ENCODE assay signal across 29 mouse cellular contexts in genomic region chr13:112954067-112954466, GRCm38 (mm10). TPM values are rescaled to one million over a fixed set of nuclear protein-coding genes. Genes with fewer than 3 reads are reported as not detected.
DNase-seq lines count a peak whose midpoint lies in the region; ATAC-seq lines count a peak whose summit lies in the region.
"Had no signal": no experiment of that assay in that cellular context is flagged by ENCODE, and none has a peak within 500 bp of the region (broad histone marks: within the 10 kb centered on the region; RNA-seq: fewer than 3 reads in every experiment).

No protein-coding gene starts in this region.

- 91% methylated on average over 8 of the region's 8 CpGs for WGBS in neural tube, embryonic 15.5 days
- WGBS in hindbrain, embryonic 13.5 days = 94% methylated on average over 8 of the region's 8 CpGs

- H3K9me3 ChIP-seq in neural tube, embryonic 15.5 days (replicated peaks) = no peaks in the 10 kb centered on the region
- H3K9me3 ChIP-seq in hindbrain, embryonic 13.5 days = no peaks in the 10 kb centered on the region
- H3K9me3 ChIP-seq: heart, embryonic 10.5 days; heart, embryonic 13.5 days; hindbrain, embryonic 15.5 days had no signal

- H3K4me2 ChIP-seq in neural tube, embryonic 15.5 days = no peak overlapping the region
- H3K4me2 ChIP-seq in hindbrain, embryonic 13.5 days = no peak overlapping the region
- H3K4me2 ChIP-seq: heart, embryonic 13.5 days; hindbrain, embryonic 15.5 days had no signal

- DNase-seq in layer of hippocampus, adult 18-20 months (ENCODE audit: low spot score in 2 of 2) = peak; percentile 12 to 74
- DNase-seq in layer of hippocampus, postnatal 25 days (ENCODE audit: extremely low spot score in 1 of 2, low spot score in 1 of 2) = no peak
- peak; percentile 45 to 51 for DNase-seq in right cerebral cortex, postnatal 10 days (ENCODE audit: low spot score in 2 of 2)
- DNase-seq in right cerebral cortex, postnatal 4 days = no peak
- peak; percentile 26 to 32 for DNase-seq in layer of hippocampus, adult 8-10 months (ENCODE audit: low spot score in 2 of 2)
- DNase-seq in telencephalon, adult 2 months (ENCODE audit: low read depth, low spot score) = peak; percentile 44
- DNase-seq: adrenal gland, adult 2 months; adrenal gland, postnatal 14 days; cerebellum, adult 18-20 months; cerebellum, adult 9-10 months; cerebellum, postnatal 14 days; forebrain, postnatal 0 days; gastrocnemius, postnatal 10 days; gastrocnemius, postnatal 36 days; heart, adult 2 months; heart, postnatal 14 days; heart, postnatal 4 days had no signal

- no peaks in the 10 kb centered on the region for H3K4me1 ChIP-seq in neural tube, embryonic 15.5 days
- H3K4me1 ChIP-seq in hindbrain, embryonic 13.5 days (replicated peaks) = no peaks in the 10 kb centered on the region
- H3K4me1 ChIP-seq: heart, embryonic 10.5 days; heart, embryonic 13.5 days; hindbrain, embryonic 15.5 days had no signal

- H3K27ac ChIP-seq in neural tube, embryonic 15.5 days (replicated peaks) = no peak overlapping the region
- H3K27ac ChIP-seq in hindbrain, embryonic 13.5 days = no peak overlapping the region
- H3K27ac ChIP-seq: heart, adult 2 months; heart, embryonic 10.5 days; heart, embryonic 13.5 days; hindbrain, embryonic 15.5 days had no signal

- ATAC-seq in neural tube, embryonic 15.5 days (ENCODE audit: low FRiP score) = no peak
- ATAC-seq in hindbrain, embryonic 13.5 days (ENCODE audit: low FRiP score) = no peak
- ATAC-seq: CD4-positive, CD25-positive, alpha-beta regulatory T cell, adult 4 months; forebrain, embryonic 14.5 days; forebrain, postnatal 0 days had no signal

- H3K27me3 ChIP-seq in neural tube, embryonic 15.5 days (replicated peaks) = no peaks in the 10 kb centered on the region
- H3K27me3 ChIP-seq in hindbrain, embryonic 13.5 days = no peaks in the 10 kb centered on the region
- H3K27me3 ChIP-seq: heart, embryonic 13.5 days; hindbrain, embryonic 15.5 days had no signal

- no peak overlapping the region for H3K9ac ChIP-seq in neural tube, embryonic 15.5 days (replicated peaks)
- H3K9ac ChIP-seq in hindbrain, embryonic 13.5 days = no peak overlapping the region
- H3K9ac ChIP-seq: forebrain, postnatal 0 days; heart, embryonic 13.5 days; hindbrain, embryonic 15.5 days had no signal

- H3K4me3 ChIP-seq in neural tube, embryonic 15.5 days (replicated peaks) = no peak overlapping the region
- no peak overlapping the region for H3K4me3 ChIP-seq in hindbrain, embryonic 13.5 days
- H3K4me3 ChIP-seq: heart, adult 2 months; heart, embryonic 10.5 days; heart, embryonic 13.5 days; hindbrain, embryonic 15.5 days had no signal

- H3K36me3 ChIP-seq in neural tube, embryonic 15.5 days = peaks cover 86% of the 10 kb centered on the region
- peaks cover 91% of the 10 kb centered on the region for H3K36me3 ChIP-seq in hindbrain, embryonic 13.5 days

RNA-seq across cellular contexts. Expression of gene Dhx29, which starts 26.8 kb away (rescaled TPM):
- total RNA-seq in layer of hippocampus, adult 18-20 months (2021) = 10 to 100 TPM; 25.2 to 26.4 TPM
- 10 to 100 TPM; 23.2 to 23.9 TPM for total RNA-seq in layer of hippocampus, postnatal 25 days (2021)
- total RNA-seq in layer of hippocampus, adult 8-10 months (2022) = 10 to 100 TPM; 22.3 to 25.7 (median 23.6) TPM
- polyA plus RNA-seq in neural tube, embryonic 15.5 days (2015; fragmentation: Nextera tagmentation; extraction: Ambion mirVana) = 31.3 and 35.2 TPM in 2 replicates
- 38.6 and 39.9 TPM in 2 replicates for polyA plus RNA-seq in hindbrain, embryonic 13.5 days (2015; fragmentation: Nextera tagmentation; extraction: Ambion mirVana)

RNA-seq across cellular contexts. Expression of gene Mtrex, which starts 26.9 kb away (rescaled TPM):
- 10 to 100 TPM; 45.4 to 47.2 TPM for total RNA-seq in layer of hippocampus, adult 18-20 months (2021)
- 10 to 100 TPM; 41.7 to 44.0 TPM for total RNA-seq in layer of hippocampus, postnatal 25 days (2021)
- total RNA-seq in layer of hippocampus, adult 8-10 months (2022) = 10 to 100 TPM; 43.6 to 53.4 (median 51.7) TPM
- polyA plus RNA-seq in neural tube, embryonic 15.5 days (2015; fragmentation: Nextera tagmentation; extraction: Ambion mirVana) = 56.0 and 59.6 TPM in 2 replicates
- polyA plus RNA-seq in hindbrain, embryonic 13.5 days (2015; fragmentation: Nextera tagmentation; extraction: Ambion mirVana) = 65.7 and 66.8 TPM in 2 replicates

RNA-seq across cellular contexts. Expression of gene Ccno, which starts 33.5 kb away (rescaled TPM):
- total RNA-seq in layer of hippocampus, adult 18-20 months (2021) = 1 to 10 TPM; 4.8 to 5.3 TPM
- 1 to 10 TPM; 4.8 to 5.1 TPM for total RNA-seq in layer of hippocampus, postnatal 25 days (2021)
- 1 to 10 TPM; 4.3 to 6.1 (median 5.1) TPM for total RNA-seq in layer of hippocampus, adult 8-10 months (2022)
- 0.13 and 0.37 TPM in 2 replicates for polyA plus RNA-seq in neural tube, embryonic 15.5 days (2015; fragmentation: Nextera tagmentation; extraction: Ambion mirVana)
- 0.91 and 3.0 TPM in 2 replicates for polyA plus RNA-seq in hindbrain, embryonic 13.5 days (2015; fragmentation: Nextera tagmentation; extraction: Ambion mirVana)
- total RNA-seq: gastrocnemius, adult 18-20 months; gastrocnemius, postnatal 36 days had no signal
- polyA plus RNA-seq: CD4-positive, CD25-positive, alpha-beta regulatory T cell, adult 4 months had no signal

RNA-seq across cellular contexts. Expression of gene Mcidas, which starts 39.6 kb away (rescaled TPM):
- total RNA-seq in layer of hippocampus, adult 18-20 months (2021) = under 1 TPM; 0.36 to 0.52 TPM
- under 1 TPM; 0.37 to 0.75 TPM for total RNA-seq in layer of hippocampus, postnatal 25 days (2021)
- under 1 TPM; 0.45 to 0.63 (median 0.60) TPM for total RNA-seq in layer of hippocampus, adult 8-10 months (2022)
- polyA plus RNA-seq in neural tube, embryonic 15.5 days (2015; fragmentation: Nextera tagmentation; extraction: Ambion mirVana) = 0.08 and 0.11 TPM in 2 replicates
- polyA plus RNA-seq in hindbrain, embryonic 13.5 days (2015; fragmentation: Nextera tagmentation; extraction: Ambion mirVana) = 0.60 and 1.6 TPM in 2 replicates
- total RNA-seq: adrenal gland, adult 2 months; adrenal gland, postnatal 14 days; adrenal gland, postnatal 4 days; gastrocnemius, adult 18-20 months; gastrocnemius, postnatal 10 days; gastrocnemius, postnatal 36 days; granulocyte monocyte progenitor cell, adult 5-6 weeks; heart, adult 2 months; heart, postnatal 14 days; heart, postnatal 4 days; MEL had no signal
- polyA plus RNA-seq: adrenal gland, adult 2 months; embryonic facial prominence, embryonic 11.5 days; heart, embryonic 13.5 days had no signal

Comparison
In these comparisons a context has a peak if more than half of its experiments do, and no peak if none do; other contexts are left out.
1. DNase-seq: peak in layer of hippocampus, adult 18-20 months (2 of 2), right cerebral cortex, postnatal 10 days (2 of 2), layer of hippocampus, adult 8-10 months (2 of 2) and telencephalon, adult 2 months (single experiment); none in layer of hippocampus, postnatal 25 days (0 of 2) and right cerebral cortex, postnatal 4 days (single experiment).